Mouse (Mus musculus) cerebellum, adult 9-10 months (tissue): ENCODE results near the gene Mctp1.
"Not testable (repeated sequence)": the region's sequence is repeated elsewhere in the genome, so short reads cannot be mapped to it uniquely, and the experiment has no call there.

Source experiments
- DNase-seq: peaks from one replicate; pipeline ENCODE4 v3.0.0; 2022

Gene Mctp1

DNA sequence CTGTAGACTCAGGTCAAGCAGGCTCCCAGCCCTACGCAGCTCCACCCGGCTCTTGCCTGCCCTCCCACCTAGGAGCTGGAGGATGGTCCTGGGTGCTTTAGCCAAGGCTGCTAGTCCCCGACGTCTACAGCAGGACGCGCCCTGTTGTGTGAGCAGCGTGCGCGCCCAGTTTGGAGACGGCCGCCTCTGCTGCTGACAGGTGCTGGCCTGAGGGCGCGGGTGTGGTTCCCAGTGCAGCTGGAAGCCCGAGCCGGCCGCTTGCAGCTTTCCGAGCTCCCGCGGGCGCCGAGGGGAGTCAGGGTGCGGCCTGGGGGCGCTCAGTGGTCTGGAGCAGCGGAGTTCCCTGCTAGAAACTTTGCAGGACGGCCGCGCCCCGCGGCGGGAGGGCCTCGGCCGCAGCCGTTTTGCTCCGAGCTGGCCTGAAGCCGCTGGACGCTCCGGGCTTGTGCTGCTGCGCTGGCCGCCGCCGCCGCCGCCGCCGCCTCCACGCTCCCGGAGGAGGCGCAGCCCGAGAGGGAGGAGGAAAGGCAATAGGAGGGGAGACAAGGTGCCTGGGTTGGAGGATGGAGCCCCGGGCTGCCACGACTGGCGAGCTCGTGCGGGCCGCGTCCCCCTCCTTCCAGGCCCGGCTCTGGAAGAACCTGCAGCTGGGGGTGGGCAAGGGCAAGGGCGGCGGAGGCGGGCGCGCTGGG, at the start of gene Mctp1:
TSS of gene Mctp1 (plus strand) at position 564 of the 692 bp plus-strand sequence.
- DNase-seq, result peak; percentile 77

GRCm38 (mm10) chr13:76345941-76346340, 38.4 kb upstream of the Mctp1 start:
- peak; percentile 30 for DNase-seq

DNA sequence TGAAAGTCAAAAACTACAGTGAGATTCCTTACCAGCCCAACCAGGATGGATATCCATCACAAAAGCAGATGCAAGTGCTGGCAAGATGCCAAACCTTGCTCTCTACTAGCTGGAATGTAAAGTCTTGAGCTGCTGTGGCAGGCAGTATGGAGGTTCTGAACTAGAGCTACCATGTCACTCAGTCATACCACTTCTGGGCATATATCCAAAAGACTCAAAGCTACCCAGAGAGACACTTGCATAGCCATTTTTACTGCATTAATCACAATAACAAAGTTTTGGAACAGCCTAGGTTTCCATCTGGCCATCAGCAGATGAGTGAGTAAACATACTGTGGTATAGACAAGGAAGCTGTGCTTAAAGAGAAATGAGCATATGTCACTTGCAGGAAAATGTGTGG, 25.6 kb upstream of the Mctp1 start:
- DNase-seq, result peak; percentile 41

GRCm38 (mm10) chr13:76384664-76385435, 515 bp downstream of the Mctp1 start:
- peak; percentile 85 for DNase-seq

DNA sequence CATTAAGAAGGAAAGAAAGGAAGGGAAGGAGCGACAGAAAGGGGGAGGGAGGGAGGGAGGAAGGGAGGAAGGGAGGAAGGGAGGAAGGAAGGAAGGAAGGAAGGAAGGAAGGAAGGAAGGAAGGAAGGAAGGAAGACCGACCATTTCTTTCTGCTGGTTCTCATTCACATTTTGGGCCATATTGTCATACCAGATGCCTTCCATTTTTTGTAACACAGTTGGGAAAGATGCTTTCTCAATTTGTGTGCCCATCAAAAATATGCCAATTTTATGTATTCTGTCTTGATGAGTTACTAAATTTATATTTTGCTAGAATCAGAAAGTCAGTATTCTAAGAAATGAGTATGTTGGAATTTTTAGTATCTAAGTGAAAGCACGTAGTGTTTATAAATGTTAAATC, 4.3 kb downstream of the Mctp1 start:
- DNase-seq, result no peak

GRCm38 (mm10) chr13:76391920-76392319, 7.6 kb downstream of the Mctp1 start:
- DNase-seq, result no peak

GRCm38 (mm10) chr13:76393106-76393505, 8.8 kb downstream of the Mctp1 start:
- DNase-seq, result no peak

- DNase-seq, result no peak
Observed at GRCm38 (mm10) chr13:76395906-76396305, 11.6 kb downstream of the Mctp1 start.

GRCm38 (mm10) chr13:76409296-76409695, 25.0 kb downstream of the Mctp1 start:
- DNase-seq, result no peak

GRCm38 (mm10) chr13:76410665-76411064, 26.3 kb downstream of the Mctp1 start:
- no peak for DNase-seq

DNA sequence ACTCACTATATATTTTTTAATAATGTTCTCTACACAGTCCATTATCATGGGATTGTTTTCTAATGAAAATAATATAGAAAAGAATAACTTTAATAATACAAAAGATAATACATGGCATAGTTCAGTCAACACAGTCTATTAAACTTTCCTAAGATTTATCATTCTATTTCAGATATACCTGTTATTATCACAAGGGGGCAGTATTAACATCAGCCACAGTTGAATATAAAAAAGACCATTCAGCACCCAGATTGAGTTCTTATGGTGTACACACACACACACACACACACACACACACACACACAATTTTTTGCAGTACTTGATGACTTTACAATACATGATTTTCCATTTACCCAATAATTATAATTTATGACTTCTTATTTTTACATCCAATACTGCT, 31.0 kb downstream of the Mctp1 start:
- DNase-seq, result no peak

DNA sequence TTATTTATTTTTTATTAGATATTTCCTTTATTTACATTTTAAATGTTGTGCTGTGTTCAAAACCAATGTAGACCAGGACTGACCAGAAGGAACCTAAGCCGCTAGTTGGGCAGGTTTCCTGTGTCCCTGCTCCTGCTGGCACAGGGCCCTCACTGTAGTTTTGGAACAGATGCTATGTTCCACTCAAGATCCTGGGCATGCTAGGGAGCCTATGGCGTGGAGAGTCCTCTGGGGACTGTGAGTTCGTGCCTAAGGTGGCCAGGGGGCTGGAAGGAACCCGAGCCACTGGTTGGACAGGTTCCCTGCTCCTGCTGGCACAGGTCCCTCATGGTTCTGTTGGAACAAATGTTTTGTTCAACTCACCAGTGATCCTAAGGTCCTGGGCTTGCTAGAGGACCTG, 35.8 kb downstream of the Mctp1 start:
- peak; percentile 94 for DNase-seq

DNA sequence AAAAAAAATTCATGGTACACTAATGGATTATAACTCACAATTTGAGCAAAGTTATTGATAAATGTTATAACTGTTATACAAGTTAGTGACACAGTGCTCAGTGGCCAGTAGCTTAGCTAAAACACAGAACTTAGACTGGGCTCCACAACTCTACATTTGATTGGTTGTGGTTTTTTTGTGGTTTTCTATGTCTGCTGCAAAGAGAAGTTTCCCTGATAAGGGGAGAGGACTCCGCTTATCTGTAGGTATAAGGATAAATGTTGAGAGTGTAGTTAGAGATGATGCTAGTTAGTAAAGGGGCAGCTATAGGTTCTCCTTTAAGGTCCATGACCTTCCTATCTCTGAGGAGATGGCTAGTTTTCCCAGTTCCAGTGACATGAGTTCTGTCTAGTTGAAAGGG, 36.7 kb downstream of the Mctp1 start:
- DNase-seq, result no peak

GRCm38 (mm10) chr13:76422124-76422523, 37.8 kb downstream of the Mctp1 start:
- DNase-seq, result no peak

DNA sequence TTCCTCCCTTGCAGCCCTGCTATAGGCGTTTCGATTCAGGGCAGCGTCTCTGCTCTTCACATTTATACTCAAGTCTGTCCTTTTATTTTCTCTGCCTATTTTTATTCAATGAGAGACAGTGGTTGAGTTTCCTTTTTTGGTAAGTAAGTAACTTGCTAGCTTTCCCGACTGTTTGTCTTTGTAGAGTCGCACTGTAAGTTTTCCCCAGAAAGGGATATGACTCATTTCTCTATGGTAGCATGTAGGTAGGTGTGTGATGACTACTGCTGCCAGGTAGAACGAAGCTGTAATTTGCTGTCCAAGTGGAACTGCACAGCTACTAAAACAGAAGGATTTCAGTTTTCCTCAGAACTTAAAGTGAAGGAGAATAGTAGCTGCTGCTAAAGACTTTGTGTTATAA, 45.1 kb downstream of the Mctp1 start:
- DNase-seq, result no peak

- no peak for DNase-seq
Observed at GRCm38 (mm10) chr13:76429927-76430326, 45.6 kb downstream of the Mctp1 start.

DNA sequence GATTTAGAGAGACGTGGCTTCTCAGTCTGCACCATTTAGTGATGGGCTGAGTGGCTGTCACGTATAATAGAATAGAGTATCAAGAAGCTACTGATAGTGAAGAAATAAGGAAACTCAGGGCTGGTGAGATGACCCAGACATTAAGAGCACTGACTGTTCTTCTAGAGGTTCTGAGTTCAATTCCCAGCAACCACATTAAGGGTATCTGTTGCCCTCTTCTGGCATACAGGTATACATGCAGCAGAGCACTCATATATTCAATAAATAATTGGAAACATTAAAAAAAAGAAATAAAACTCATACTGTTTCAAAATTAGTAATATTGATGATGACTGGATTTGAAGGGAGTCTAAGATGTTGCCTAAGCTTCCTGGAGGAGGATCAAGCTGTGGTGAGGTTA, 47.6 kb downstream of the Mctp1 start:
- no peak for DNase-seq

GRCm38 (mm10) chr13:76433438-76433837, 49.1 kb downstream of the Mctp1 start:
- DNase-seq, result no peak

DNA sequence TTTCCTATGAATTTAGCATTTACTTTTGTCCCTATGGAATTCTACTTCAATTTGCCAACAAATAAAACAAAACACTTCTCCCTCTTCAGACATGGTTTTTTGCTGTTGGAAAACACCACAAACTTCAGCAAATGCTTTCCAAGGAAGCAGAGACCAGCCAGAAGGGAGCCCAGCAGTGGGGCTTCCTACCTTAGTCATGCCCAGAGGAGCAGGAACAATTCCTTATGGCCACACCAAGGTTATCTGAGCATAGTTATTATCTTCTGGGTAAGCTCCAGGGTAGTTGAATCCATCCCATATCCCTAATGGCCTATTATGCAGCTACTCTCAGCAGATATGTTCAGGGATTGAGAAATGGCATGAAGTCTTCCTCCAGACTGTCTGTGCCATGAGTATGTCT, 52.1 kb downstream of the Mctp1 start:
- DNase-seq, result peak; percentile 49

DNA sequence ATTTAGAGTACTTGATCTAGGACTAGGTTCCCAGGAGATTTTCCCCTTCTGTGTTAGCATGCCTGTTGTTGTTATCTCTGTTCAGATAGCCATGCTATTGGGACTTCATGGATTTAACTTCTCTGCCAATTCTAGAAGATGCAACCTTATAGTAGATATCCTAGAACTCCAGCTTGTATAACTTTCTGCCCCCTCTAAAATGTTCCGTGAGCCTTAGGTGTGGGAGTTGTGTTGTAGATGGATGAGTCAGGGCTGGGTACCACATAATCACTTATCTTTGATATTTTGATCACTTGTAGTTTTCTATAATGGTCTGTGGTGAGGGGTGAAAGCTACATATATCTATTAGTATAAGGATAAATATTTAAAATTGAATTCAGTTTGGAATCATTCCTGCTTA, 54.4 kb downstream of the Mctp1 start:
- DNase-seq, result no peak

GRCm38 (mm10) chr13:76446059-76446458, 61.7 kb downstream of the Mctp1 start:
- no peak for DNase-seq

- no peak for DNase-seq
Observed at GRCm38 (mm10) chr13:76447528-76447927, 63.2 kb downstream of the Mctp1 start.

DNA sequence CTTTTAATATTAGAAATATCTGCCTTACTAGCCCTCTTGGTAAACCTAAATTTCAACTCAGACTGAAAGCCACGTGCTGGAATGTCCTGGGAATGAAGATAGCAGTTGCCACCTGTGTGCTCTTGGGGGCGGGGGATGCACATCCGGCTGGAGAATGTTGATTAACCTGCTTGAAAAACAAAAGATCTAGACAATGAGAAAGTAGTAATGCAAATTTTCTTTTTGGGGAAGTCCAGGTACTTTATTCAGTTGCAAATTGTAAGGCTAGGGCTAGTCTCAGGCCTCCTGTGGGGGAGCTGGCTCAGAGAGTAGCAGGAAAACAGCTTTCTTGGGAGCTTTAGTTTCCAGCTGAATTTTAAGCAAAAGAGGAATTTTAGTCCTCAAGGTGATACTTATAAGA, 67.2 kb downstream of the Mctp1 start:
- not testable (repeated sequence) for DNase-seq

- no peak for DNase-seq
Observed at GRCm38 (mm10) chr13:76481601-76482000, 97.3 kb downstream of the Mctp1 start.

DNA sequence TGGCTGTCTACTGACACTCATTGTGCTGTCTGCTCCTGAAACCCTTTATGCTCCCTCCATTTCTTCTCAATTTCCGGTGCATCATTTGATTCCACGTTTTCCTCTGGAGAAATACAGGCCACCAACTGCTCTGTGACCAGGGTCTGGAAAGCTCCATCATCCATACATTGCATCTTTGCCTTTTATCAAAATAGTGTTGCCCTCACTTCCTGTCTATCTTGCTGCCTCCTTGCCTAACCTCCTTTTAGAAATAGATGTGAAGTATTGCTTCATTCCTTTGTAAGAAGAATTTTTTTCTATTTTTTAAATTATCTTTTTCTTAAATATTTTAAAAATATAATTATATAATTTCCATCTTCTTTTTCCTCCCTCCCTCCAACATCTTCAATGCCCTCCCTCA, 98.7 kb downstream of the Mctp1 start:
- DNase-seq, result no peak
